Mouse (Mus musculus): ENCODE data around the gene Ap1m2.

- TF ChIP-seq GATA1 (IDR thresholded peaks at IDR 0.05; ENCODE audit: borderline replicate concordance, low read length) (no peak), FLI1 (IDR thresholded peaks at IDR 0.05; ENCODE audit: low read length) (no peak)
Measured at GRCm38 (mm10) chr9:21315421-21315820, 3.3 kb upstream of the Ap1m2 start.

All from megakaryocyte, embryonic 14.5 days (primary cell).